Mouse (Mus musculus): ENCODE measurements around the gene Ang6. TPM values are rescaled to one million over a fixed set of nuclear protein-coding genes. Genes with fewer than 3 reads are reported as not detected.
"Not testable (repeated sequence)": the region's sequence is repeated elsewhere in the genome, so short reads cannot be mapped to it uniquely, and the experiment has no call there.

Ang6 gene
- polyA plus RNA-seq (2015; fragmentation: Nextera tagmentation; extraction: Ambion mirVana) = not detected in 2 replicates

DNA sequence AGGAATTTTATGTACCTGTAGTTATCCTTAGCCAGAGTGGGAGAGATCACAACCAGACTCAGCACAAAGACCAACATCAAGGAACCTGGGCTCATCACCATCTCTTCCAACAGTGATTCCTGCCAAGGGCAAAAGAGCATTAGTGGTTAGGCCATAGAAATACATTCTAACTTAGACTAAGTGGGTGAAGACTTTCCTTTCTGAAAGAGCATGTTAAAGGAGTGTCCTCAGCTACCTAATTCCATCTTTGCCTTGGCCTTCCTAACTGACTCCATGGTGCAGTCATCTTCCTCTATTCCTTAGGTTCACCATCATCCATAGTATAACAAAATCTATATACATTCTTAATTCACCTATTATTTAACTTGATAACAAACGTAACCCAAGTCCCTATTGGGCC, at the start of gene Ang6:
Gene Ang6 (minus strand): TSS at position 101 of the 400 bp plus-strand sequence.
- Histone ChIP-seq H3K27me3 (replicated peaks) (no peaks in the 10 kb centered on the region), H3K4me3 (no peak within 1 kb of the TSS), H3K9ac (no peak within 1 kb of the TSS), H3K9me3 (no peaks in the 10 kb centered on the region), H3K4me1 (no peaks in the 10 kb centered on the region), H3K4me2 (no peak within 1 kb of the TSS), H3K27ac (replicated peaks) (no peak within 1 kb of the TSS), H3K36me3 (no peaks in the 10 kb centered on the region)
- 74% methylated on average over 1 of the region's 1 CpGs for WGBS
- no peak for ATAC-seq (ENCODE audit: extremely low read depth, insufficient number of reproducible peaks, low FRiP score, low TSS enrichment)

DNA sequence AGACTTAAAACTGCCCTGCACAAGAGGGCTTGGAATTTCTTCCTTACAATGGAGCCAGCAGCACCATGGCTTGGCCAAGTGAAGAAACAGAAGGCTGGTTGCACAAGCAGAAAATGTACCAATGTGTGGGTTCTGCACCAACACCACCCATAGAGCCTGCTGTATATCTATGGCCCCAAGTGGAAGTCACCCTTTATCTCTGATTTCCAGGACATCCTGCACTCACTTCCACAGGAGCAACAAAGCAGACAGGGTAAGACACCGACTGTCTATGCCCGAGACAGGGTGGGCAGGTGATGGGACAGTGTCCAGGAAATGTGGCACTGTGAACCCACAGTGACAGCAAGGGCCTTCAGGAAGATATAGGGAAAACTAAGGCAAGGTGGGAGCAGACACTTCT, 44.5 kb upstream of the Ang6 start:
- not testable (repeated sequence) for ATAC-seq (ENCODE audit: extremely low read depth, insufficient number of reproducible peaks, low FRiP score, low TSS enrichment); H3K9ac ChIP-seq; H3K27me3 ChIP-seq (replicated peaks); H3K36me3 ChIP-seq; H3K27ac ChIP-seq (replicated peaks); H3K4me2 ChIP-seq; H3K9me3 ChIP-seq; H3K4me1 ChIP-seq; H3K4me3 ChIP-seq
- 67% methylated on average over 2 of the region's 2 CpGs for WGBS

DNA sequence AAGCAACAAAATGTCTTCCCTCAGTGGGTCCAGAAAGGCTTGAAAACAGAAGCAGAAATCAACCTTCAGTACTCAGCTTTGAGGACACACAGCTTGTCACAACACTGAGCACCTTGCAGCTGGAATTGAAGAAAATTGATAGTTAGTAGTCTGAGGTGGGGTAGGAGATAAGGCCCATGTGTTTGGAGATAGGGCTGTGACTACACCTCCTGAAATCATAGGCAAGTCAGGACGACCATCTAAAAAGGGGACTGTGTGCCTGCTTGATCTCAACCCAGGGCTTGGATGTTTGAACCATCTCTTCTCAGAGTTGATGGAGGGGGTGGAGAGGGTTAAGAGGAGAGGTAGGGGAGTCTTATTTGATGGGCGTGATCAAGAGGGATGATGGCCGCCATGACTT, 29.8 kb upstream of the Ang6 start:
- WGBS = 43% methylated on average over 1 of the region's 3 CpGs
- H3K4me2 ChIP-seq; ATAC-seq (ENCODE audit: extremely low read depth, insufficient number of reproducible peaks, low FRiP score, low TSS enrichment): not testable (repeated sequence)

DNA sequence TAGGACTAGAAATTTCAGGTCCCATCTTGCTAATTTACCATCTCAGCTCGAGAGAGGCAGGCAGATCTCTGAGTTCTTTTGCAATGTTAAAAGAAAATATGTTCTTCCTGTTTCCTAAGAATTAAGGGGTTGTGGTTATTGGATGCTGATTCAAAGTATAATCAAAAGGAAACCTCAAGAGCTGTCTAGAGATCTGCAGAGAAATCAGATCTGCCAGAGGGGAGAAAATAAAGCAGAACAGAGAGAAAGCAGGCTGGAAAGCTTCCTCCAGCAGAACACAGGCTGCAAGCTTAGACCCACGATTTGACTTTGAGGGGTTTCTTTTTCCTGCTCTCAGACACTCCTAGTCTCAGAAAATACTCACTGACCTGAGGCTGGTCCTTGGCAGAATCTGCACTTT, 7.6 kb upstream of the Ang6 start:
- not testable (repeated sequence) for ATAC-seq (ENCODE audit: extremely low read depth, insufficient number of reproducible peaks, low FRiP score, low TSS enrichment)

More for the DNA sequence above, 29.8 kb upstream of the Ang6 start:
- H3K27ac ChIP-seq (replicated peaks); H3K4me3 ChIP-seq; H3K4me1 ChIP-seq; H3K27me3 ChIP-seq (replicated peaks); H3K9ac ChIP-seq; H3K9me3 ChIP-seq; H3K36me3 ChIP-seq: not testable (repeated sequence)

DNA sequence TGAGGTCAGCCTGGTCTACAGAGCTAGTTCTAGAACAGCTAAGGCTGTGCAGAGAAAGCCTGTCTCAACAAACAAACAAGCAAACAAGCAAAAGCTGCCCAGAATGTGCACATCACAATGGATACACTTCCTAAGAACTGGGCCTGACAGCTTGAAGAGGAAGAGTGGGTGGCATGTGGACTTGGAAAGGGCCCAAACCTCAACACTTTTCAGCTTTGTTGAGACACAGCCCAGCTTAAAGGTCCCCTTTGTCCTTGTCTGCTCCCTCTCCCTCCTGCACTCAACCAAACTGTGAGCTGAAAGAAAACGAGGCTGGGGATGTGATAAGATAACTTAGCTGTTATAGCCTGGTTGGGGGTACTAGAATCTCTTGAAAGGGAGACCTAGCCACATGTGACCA, 6.0 kb upstream of the Ang6 start:
- not testable (repeated sequence) for H3K4me1 ChIP-seq; H3K4me2 ChIP-seq; H3K4me3 ChIP-seq; H3K9ac ChIP-seq; ATAC-seq (ENCODE audit: extremely low read depth, insufficient number of reproducible peaks, low FRiP score, low TSS enrichment); H3K9me3 ChIP-seq; H3K36me3 ChIP-seq; H3K27ac ChIP-seq (replicated peaks); H3K27me3 ChIP-seq (replicated peaks)
- WGBS = no CpG with 5 or more reads among the region's 1 CpGs

More for the DNA sequence above, 7.6 kb upstream of the Ang6 start:
- H3K27ac ChIP-seq (replicated peaks); H3K4me3 ChIP-seq; H3K27me3 ChIP-seq (replicated peaks); H3K4me1 ChIP-seq; H3K9ac ChIP-seq; H3K36me3 ChIP-seq; H3K9me3 ChIP-seq; H3K4me2 ChIP-seq: not testable (repeated sequence)
- WGBS = 39% methylated on average over 2 of the region's 2 CpGs

DNA sequence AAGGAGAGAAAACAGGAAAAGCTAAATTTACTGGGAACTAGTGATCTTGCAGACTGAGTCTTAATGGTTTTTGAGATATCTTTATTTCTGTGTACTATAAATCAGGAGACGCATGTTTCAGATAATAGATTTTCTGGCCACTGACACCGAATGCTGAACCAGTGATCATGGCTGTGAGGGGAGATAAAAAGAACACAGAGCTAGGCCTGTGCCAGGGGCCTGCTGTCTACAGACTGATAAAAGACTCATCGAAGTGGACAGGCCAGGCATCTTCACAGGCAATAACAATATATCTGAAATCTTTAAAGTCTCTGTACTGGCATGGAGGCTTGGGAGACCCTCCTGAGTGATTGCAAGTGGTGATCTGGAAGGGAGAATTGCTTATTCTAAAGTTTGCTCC, 469 bp downstream of the Ang6 start:
- no peaks in the 10 kb centered on the region for H3K9me3 ChIP-seq
- no peaks in the 10 kb centered on the region for H3K27me3 ChIP-seq (replicated peaks)
- 48% methylated on average over 3 of the region's 3 CpGs for WGBS
- H3K9ac ChIP-seq = no peak overlapping the region
- no peaks in the 10 kb centered on the region for H3K4me1 ChIP-seq
- no peak for ATAC-seq (ENCODE audit: extremely low read depth, insufficient number of reproducible peaks, low FRiP score, low TSS enrichment)
- no peaks in the 10 kb centered on the region for H3K36me3 ChIP-seq
- no peak overlapping the region for H3K4me3 ChIP-seq
- no peak overlapping the region for H3K27ac ChIP-seq (replicated peaks)
- H3K4me2 ChIP-seq = no peak overlapping the region

DNA sequence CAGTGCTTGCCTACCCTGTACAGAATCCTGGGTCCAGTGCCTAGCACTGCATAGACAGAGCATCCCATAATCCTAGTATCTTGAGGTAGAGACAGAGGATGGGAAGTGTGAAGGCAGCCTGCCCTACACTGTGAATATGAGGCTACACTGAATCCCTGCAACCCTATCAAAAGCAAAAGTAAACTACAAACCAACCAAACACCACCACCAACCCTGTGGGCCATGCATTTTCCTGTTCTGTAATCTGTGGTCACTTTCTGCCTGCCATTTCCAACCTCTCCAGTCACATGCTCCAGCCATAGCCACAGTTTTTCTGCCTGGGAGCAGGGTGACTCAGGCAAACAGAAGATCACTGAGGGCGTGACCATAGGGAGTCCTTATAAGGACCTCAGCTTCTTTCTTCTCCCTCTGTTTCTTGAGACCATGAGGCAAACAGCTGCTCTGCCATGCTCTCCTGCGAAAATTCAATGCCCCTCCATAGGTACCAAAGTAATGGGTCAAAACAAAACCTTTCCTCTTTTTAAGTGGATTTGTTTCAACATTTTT, 3.5 kb downstream of the Ang6 start:
- H3K27ac ChIP-seq (replicated peaks); H3K9ac ChIP-seq; H3K36me3 ChIP-seq; H3K27me3 ChIP-seq (replicated peaks); H3K4me2 ChIP-seq; H3K4me1 ChIP-seq; H3K9me3 ChIP-seq; ATAC-seq (ENCODE audit: extremely low read depth, insufficient number of reproducible peaks, low FRiP score, low TSS enrichment); H3K4me3 ChIP-seq: not testable (repeated sequence)
- WGBS = 73% methylated on average over 2 of the region's 2 CpGs

DNA sequence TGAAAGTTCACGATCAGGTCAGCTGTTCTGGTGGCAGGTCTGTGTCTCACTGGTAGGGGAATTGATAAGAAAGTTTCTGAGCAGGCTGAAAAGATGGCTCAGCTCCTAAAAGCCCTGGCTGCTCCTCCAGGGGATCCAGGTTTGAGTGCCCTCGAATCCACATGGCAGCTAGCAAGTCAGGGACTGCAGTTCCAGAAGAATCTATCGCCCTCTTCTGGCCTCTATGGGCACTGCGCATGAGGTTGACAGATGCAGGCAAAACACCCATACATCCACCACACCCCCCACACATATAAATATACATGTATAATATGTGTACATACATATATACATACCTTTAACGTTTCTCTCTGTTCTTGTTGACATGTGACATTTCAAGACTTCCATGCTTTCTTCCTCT, 14.7 kb downstream of the Ang6 start:
- H3K27ac ChIP-seq (replicated peaks); H3K4me3 ChIP-seq; H3K4me2 ChIP-seq; H3K9me3 ChIP-seq; ATAC-seq (ENCODE audit: extremely low read depth, insufficient number of reproducible peaks, low FRiP score, low TSS enrichment); H3K27me3 ChIP-seq (replicated peaks); H3K36me3 ChIP-seq; H3K4me1 ChIP-seq; H3K9ac ChIP-seq: not testable (repeated sequence)
- WGBS = 13% methylated on average over 5 of the region's 5 CpGs

DNA sequence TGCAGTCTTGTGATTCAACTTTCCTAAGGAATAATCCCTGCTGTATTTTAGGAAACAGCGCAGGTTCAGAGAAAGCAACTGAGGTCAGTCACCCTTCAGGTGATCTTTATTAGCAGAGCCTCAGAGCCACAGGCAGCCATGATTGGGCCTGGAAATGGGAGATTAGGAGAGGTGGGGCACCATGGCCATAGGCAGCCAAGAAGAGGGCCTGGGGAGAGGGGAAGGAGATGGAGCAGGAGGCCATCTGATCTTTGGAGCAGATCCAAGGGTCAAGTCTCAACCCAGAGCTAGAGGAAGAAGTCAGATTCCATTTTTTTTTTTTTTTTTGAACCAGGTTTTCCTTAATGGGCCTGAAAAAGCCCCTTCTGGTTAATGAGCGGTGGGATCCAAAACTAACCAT, 15.9 kb downstream of the Ang6 start:
- Histone ChIP-seq H3K27ac (replicated peaks) (no peak overlapping the region), H3K36me3 (no peaks in the 10 kb centered on the region), H3K4me2 (no peak overlapping the region), H3K27me3 (replicated peaks) (no peaks in the 10 kb centered on the region), H3K4me1 (0 out of 2 replicates have a peak, but pooled peaks cover 8% of the 10 kb centered on the region), H3K9me3 (no peaks in the 10 kb centered on the region), H3K4me3 (no peak overlapping the region), H3K9ac (no peak overlapping the region)
- WGBS = 87% methylated on average over 2 of the region's 2 CpGs
- no peak for ATAC-seq (ENCODE audit: extremely low read depth, insufficient number of reproducible peaks, low FRiP score, low TSS enrichment)

DNA sequence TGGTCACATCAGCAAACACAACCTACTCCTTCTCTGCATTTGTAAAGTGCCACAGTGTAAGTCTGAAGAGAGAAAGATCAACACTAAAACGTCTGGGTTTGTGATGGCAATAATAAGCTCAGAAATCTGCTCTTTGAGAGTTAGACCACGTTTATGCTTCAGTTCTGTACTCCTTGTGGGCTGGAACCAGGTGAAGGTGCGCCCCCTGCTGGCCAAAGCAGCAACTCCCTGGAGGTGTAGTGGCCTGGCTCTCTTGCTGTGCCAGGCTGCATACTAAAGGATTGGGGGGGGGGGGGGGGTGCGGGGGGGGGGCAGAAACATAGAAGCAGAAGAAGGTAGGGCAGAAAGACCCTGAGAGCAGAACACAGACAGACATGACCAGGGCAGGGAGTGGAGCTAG, 18.2 kb downstream of the Ang6 start:
- Histone ChIP-seq H3K9ac (0 out of 2 replicates have a peak overlapping the region, but pooled peaks have one; percentile 14), H3K9me3 (no peaks in the 10 kb centered on the region), H3K4me2 (no peak overlapping the region), H3K27me3 (replicated peaks) (no peaks in the 10 kb centered on the region), H3K36me3 (no peaks in the 10 kb centered on the region), H3K4me1 (0 out of 2 replicates have a peak, but pooled peaks cover 8% of the 10 kb centered on the region), H3K4me3 (no peak overlapping the region), H3K27ac (replicated peaks) (peak overlapping the region; percentile 62; the same call in 1 of the 2 replicates)
- no peak; the same call in 1 of the 2 replicates for ATAC-seq (ENCODE audit: extremely low read depth, insufficient number of reproducible peaks, low FRiP score, low TSS enrichment)
- WGBS = 1% methylated on average over 4 of the region's 4 CpGs

DNA sequence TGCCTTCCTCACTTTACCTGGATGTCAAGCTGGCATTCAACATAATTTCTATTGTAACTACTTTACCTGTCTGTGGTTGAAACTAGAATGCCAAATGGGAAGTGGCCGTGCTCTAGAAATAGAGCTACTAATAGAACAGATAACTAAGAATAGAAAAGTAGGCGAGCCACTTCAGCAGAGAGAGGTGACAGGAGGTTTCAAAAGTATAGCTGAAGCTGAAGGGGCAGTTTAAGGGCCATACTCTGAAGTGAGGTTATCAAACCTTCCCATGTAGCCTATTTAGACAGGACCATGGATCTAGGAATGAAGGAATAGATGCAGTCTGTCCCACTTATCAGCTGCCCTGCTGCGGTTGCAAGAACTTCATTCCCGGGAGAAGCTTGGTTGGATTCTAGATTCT, 18.6 kb downstream of the Ang6 start:
- H3K9me3 ChIP-seq = no peaks in the 10 kb centered on the region
- ATAC-seq (ENCODE audit: extremely low read depth, insufficient number of reproducible peaks, low FRiP score, low TSS enrichment) = no peak
- H3K27ac ChIP-seq (replicated peaks) = peak overlapping the region; percentile 62
- no peaks in the 10 kb centered on the region for H3K36me3 ChIP-seq
- H3K4me2 ChIP-seq = peak overlapping the region; percentile 13; the same call in 1 of the 2 replicates
- H3K27me3 ChIP-seq (replicated peaks) = no peaks in the 10 kb centered on the region
- H3K4me1 ChIP-seq = 0 out of 2 replicates have a peak, but pooled peaks cover 8% of the 10 kb centered on the region
- no peak overlapping the region for H3K4me3 ChIP-seq
- H3K9ac ChIP-seq = no peak overlapping the region
- WGBS = 22% methylated on average over 4 of the region's 4 CpGs

DNA sequence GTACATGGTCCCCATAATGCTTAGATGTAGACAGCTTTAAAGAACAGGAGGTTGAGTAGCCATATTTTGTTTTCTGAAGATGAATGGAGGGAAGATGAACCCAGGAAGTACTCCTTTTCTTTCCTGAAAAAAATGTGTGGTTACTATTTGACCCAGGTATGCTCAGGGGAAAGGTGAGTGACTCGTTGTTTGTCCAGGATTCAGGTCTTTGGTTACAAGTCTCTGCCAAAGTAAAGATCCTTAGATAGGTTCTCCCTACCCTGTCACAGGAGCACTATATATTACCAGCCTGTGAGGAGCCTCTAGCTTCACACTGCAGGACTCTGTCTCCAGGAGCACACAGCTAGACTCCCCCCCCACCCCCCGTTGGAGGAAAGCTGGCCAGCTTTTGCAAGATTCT, 45.3 kb downstream of the Ang6 start, which contains the start of gene Ang5:
Gene Ang5 (plus strand): TSS at position 301 of the 400 bp plus-strand sequence.
- not testable (repeated sequence) for H3K4me2 ChIP-seq; H3K9me3 ChIP-seq; H3K9ac ChIP-seq; H3K27me3 ChIP-seq (replicated peaks); H3K4me3 ChIP-seq; ATAC-seq (ENCODE audit: extremely low read depth, insufficient number of reproducible peaks, low FRiP score, low TSS enrichment); H3K36me3 ChIP-seq; H3K4me1 ChIP-seq; H3K27ac ChIP-seq (replicated peaks)
- WGBS = no CpG with 5 or more reads among the region's 2 CpGs

All from heart, embryonic 13.5 days (tissue).